Mouse (Mus musculus): ENCODE measurements around the gene Olfr551. TPM values are rescaled to one million over a fixed set of nuclear protein-coding genes. Genes with fewer than 3 reads are reported as not detected.
"Not testable (repeated sequence)": the region's sequence is repeated elsewhere in the genome, so short reads cannot be mapped to it uniquely, and the experiment has no call there.

Olfr551 gene
- not detected for total RNA-seq (2021)
- long read RNA-seq, experiment 1, result 0 reads
- long read RNA-seq, experiment 2, result 0 reads

GRCm38 (mm10) chr7:102591786-102592185, at the start of gene Olfr551:
TSS of gene Olfr551 (minus strand) at chr7:102591886.
- no peak for DNase-seq

GRCm38 (mm10) chr7:102638132-102638531, 46.4 kb upstream of the Olfr551 start, which contains the start of gene Olfr554:
TSS of gene Olfr554 (plus strand) at chr7:102638432.
- DNase-seq, result no peak

GRCm38 (mm10) chr7:102636665-102637064, 45.0 kb upstream of the Olfr551 start:
- DNase-seq, result peak; percentile 17 to 62

- DNase-seq, result not testable (repeated sequence)
Measured at GRCm38 (mm10) chr7:102620368-102620767, 28.7 kb upstream of the Olfr551 start.

GRCm38 (mm10) chr7:102619608-102620007, 27.9 kb upstream of the Olfr551 start:
- peak; percentile 5 to 20 for DNase-seq

GRCm38 (mm10) chr7:102618118-102618517, 26.4 kb upstream of the Olfr551 start, which contains the start of gene Olfr553:
TSS of gene Olfr553 (minus strand) at chr7:102618218.
- DNase-seq, result no peak

GRCm38 (mm10) chr7:102597378-102598031, 5.8 kb upstream of the Olfr551 start, which contains the start of gene Olfr552:
TSS of gene Olfr552 (plus strand) at chr7:102597770.
- DNase-seq, result no peak

GRCm38 (mm10) chr7:102575998-102576397, 15.7 kb downstream of the Olfr551 start:
- DNase-seq, result no peak

- DNase-seq, result no peak
Measured at GRCm38 (mm10) chr7:102573174-102573830, 18.4 kb downstream of the Olfr551 start.

- DNase-seq, result no peak
Measured at GRCm38 (mm10) chr7:102571142-102571541, 20.5 kb downstream of the Olfr551 start, which contains the start of gene Olfr550. TSS of gene Olfr550 (plus strand) at chr7:102571442.

GRCm38 (mm10) chr7:102566219-102566618, 25.5 kb downstream of the Olfr551 start:
- DNase-seq, result no peak

GRCm38 (mm10) chr7:102564999-102565997, 26.4 kb downstream of the Olfr551 start, which contains the start of gene Trim21:
TSS of gene Trim21 (minus strand) at chr7:102565486.
- peak; percentile 94 to 95 for DNase-seq

- no peak for DNase-seq
Measured at GRCm38 (mm10) chr7:102553279-102553678, 38.4 kb downstream of the Olfr551 start.

GRCm38 (mm10) chr7:102549570-102549969, 42.1 kb downstream of the Olfr551 start, which contains the start of gene Olfr549:
TSS of gene Olfr549 (plus strand) at chr7:102549870.
- DNase-seq, result no peak

- no peak for DNase-seq
Measured at GRCm38 (mm10) chr7:102541251-102541650, 50.4 kb downstream of the Olfr551 start.

GRCm38 (mm10) chr7:102540596-102540995, 51.1 kb downstream of the Olfr551 start, which contains the start of gene Olfr548-ps1:
TSS of gene Olfr548-ps1 (plus strand) at chr7:102540896.
- DNase-seq, result no peak

GRCm38 (mm10) chr7:102534449-102534848, 57.2 kb downstream of the Olfr551 start, which contains the start of gene Olfr547:
TSS of gene Olfr547 (plus strand) at chr7:102534749.
- no peak for DNase-seq

Measured in adrenal gland, postnatal 36 days (tissue).